Mouse (Mus musculus): ENCODE results near the gene P2rx1. TPM values are rescaled to one million over a fixed set of nuclear protein-coding genes. Genes with fewer than 3 reads are reported as not detected.

P2rx1 gene
- polyA plus RNA-seq, 1 experiment from 2014 or later, result 2.3 TPM

DNA sequence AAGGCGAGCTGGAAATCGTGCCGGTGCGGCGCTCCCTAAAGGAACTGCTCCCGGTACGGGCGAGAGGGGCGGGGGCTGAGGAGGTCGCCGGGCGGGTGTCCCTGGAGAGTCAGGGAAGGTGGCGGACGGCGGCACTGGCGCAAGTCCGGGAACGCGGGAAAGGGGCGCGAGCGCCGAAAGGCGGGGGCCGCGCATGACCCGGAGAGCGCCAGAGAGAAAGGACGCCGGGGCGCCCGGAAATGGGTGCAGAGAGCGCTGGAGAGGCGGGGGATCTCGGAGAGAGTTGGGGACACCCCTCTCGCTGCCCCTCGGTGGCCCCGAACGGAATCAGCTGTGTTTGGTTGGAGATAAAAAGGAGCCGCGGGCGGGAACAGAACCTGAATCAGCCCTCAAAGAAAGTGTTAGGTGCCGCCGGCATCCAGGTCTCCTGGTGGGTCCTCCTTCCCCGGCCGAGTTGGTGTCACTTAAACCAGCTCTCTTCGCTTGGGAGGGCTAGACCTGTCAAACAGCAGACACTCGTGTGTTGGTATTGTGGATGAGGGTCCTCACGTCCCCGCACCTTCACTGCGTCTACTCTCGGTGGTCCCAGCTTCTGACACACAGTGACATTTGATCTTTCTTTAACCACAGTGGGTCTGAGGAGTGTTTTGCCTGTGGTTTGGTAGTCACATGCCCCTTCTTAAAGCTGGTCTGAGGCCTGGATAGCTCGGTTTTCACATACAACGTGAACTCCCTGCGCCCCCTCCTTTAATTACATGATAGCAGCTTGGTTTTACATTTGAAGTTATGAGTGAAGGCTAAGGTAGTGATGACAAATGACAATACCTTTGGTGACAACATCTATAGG is 49.4 kb downstream of the P2rx1 start:
- H3K9me3 ChIP-seq, result no peaks in the 10 kb centered on the region

DNA sequence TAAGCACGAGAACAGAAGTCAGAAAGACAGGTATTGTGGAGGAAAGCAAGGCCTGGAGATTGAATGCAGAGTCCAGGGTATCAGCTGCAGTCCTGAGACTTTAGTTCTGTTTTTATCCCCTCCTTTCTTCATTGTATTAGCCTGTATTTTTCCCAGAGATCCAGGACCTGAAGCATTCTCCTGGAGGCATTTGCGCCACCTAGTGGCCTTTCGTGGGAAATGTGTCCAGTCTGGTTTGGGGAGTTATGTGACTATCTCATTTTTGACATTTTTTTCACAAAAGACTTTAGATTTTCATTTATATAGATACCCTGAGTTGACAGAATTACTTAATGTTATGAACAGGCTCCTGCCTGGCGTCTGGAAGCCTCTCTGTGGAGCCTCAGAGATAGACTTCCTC is 50.4 kb downstream of the P2rx1 start:
- ATAC-seq (ENCODE audit: extremely low read depth, insufficient number of reproducible peaks, low FRiP score, low TSS enrichment), result no peak
- Histone ChIP-seq H3K4me1 (peaks cover 27% of the 10 kb centered on the region), H3K9ac (peak overlapping the region; percentile 98), H3K27ac (replicated peaks) (peak overlapping the region; percentile 94), H3K4me2 (peak overlapping the region; percentile 93), H3K36me3 (peaks cover 42% of the 10 kb centered on the region), H3K9me3 (no peaks in the 10 kb centered on the region), H3K4me3 (peak overlapping the region; percentile 96), H3K27me3 (replicated peaks) (no peaks in the 10 kb centered on the region)
- 2% methylated on average over 4 of the region's 4 CpGs for WGBS

More for the DNA sequence above, 49.4 kb downstream of the P2rx1 start:
- peaks cover 31% of the 10 kb centered on the region for H3K36me3 ChIP-seq
- H3K27ac ChIP-seq (replicated peaks), result peak overlapping the region; percentile 94
- peak; percentile 69 for ATAC-seq (ENCODE audit: extremely low read depth, insufficient number of reproducible peaks, low FRiP score, low TSS enrichment)
- peaks cover 27% of the 10 kb centered on the region for H3K4me1 ChIP-seq
- H3K4me3 ChIP-seq, result peak overlapping the region; percentile 96
- WGBS, result 1% methylated on average over 55 of the region's 55 CpGs
- peak overlapping the region; percentile 98 for H3K9ac ChIP-seq
- no peaks in the 10 kb centered on the region for H3K27me3 ChIP-seq (replicated peaks)
- peak overlapping the region; percentile 93 for H3K4me2 ChIP-seq

DNA sequence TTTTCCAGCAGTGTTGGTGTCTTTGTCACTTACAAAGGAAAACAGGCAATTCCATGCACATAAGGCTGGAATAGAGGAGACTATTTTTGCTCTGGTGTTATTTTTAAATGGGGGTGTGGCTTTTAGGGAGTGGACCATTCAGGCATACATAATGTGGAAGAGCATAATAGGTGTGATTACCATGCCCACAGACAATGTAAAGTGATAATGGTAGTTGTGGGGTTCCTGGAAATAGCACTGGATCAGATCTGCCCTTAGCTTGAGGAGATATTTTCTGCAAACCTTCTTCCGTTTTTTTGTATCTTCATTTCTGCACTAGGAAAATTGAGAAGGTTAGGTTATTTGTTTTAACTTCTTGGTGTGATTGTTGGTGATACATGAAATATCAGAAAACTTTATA is 53.9 kb downstream of the P2rx1 start:
- no peak for ATAC-seq (ENCODE audit: extremely low read depth, insufficient number of reproducible peaks, low FRiP score, low TSS enrichment)
- H3K9ac ChIP-seq, result peak overlapping the region; percentile 15; the same call in 1 of the 2 replicates

DNA sequence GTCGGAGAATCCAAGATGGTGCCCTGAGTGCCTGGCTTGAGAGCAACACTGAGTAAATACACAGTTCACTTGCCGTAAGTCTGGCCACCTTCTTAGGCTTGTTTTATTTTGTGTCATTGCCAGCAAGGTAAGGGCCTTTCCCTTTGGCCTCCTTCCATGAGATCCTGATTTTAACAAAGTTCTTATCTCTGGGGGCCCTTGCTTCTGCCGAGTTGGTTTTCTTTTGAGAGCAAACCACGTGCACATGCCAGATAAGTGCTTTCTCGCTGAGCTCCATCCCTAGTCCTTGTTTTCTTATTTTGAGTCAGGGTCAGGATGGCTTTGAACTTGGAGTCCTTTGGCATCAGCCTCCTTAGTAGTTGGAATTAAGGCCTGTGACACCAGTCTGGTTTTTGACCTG is 58.8 kb downstream of the P2rx1 start:
- Histone ChIP-seq H3K27ac (replicated peaks) (no peak overlapping the region), H3K27me3 (replicated peaks) (no peaks in the 10 kb centered on the region), H3K4me2 (no peak overlapping the region), H3K9ac (no peak overlapping the region), H3K36me3 (peaks cover 88% of the 10 kb centered on the region), H3K4me1 (peaks cover 30% of the 10 kb centered on the region), H3K9me3 (no peaks in the 10 kb centered on the region), H3K4me3 (no peak overlapping the region)
- ATAC-seq (ENCODE audit: extremely low read depth, insufficient number of reproducible peaks, low FRiP score, low TSS enrichment), result no peak
- 48% methylated on average over 5 of the region's 5 CpGs for WGBS

More for the DNA sequence above, 53.9 kb downstream of the P2rx1 start:
- 70% methylated on average over 1 of the region's 1 CpGs for whole genome bisulfite sequencing
- no peak overlapping the region; the same call in 1 of the 2 replicates for H3K27ac ChIP-seq (replicated peaks)
- H3K9me3 ChIP-seq, result no peaks in the 10 kb centered on the region
- H3K4me1 ChIP-seq, result peaks cover 33% of the 10 kb centered on the region
- H3K4me3 ChIP-seq, result no peak overlapping the region
- peaks cover 76% of the 10 kb centered on the region for H3K36me3 ChIP-seq
- no peaks in the 10 kb centered on the region for H3K27me3 ChIP-seq (replicated peaks)
- no peak overlapping the region for H3K4me2 ChIP-seq

DNA sequence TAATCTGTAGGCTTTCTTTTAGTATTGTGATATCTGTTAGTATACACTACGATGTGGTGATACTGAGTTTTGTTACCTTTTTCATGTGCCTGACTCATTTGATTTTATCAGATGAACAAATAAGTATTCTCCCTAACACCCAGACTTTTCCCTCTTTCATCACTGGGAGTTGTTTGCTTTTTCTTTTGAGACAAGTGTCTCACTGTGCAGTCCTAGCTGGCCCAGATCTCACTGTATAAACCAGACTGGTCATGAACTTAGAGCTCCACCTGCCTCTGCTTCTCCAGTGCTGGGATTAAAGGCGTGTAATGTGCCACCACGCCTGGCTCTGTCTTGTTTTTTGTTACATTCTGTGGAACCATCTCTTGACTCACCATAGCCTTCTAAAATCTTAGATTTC is 60.7 kb downstream of the P2rx1 start:
- Histone ChIP-seq H3K4me3 (no peak overlapping the region), H3K9me3 (no peaks in the 10 kb centered on the region), H3K4me1 (peaks cover 31% of the 10 kb centered on the region), H3K9ac (no peak overlapping the region), H3K4me2 (no peak overlapping the region), H3K36me3 (peaks cover 81% of the 10 kb centered on the region), H3K27ac (replicated peaks) (no peak overlapping the region), H3K27me3 (replicated peaks) (no peaks in the 10 kb centered on the region)
- WGBS, result 89% methylated on average over 3 of the region's 3 CpGs
- no peak for ATAC-seq (ENCODE audit: extremely low read depth, insufficient number of reproducible peaks, low FRiP score, low TSS enrichment)

DNA sequence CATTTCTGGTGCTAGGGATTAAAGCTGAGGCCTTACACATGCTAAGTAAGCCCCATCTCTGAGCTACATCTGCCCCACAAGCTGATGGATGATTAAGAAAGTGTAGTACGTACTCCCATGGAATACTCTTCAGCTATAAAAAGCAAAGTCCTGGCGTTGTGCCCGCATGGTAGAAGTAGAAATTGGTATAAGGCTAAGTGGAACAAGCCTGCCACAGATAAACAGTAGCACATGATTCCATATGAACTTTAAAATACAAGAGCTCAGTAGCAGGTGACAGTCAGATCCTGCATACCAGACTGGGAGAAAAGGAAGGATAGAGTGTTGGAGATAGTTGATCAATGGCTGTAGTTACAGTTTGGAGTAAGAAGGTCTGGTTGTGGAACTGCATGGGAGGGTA is 62.5 kb downstream of the P2rx1 start:
- H3K4me2 ChIP-seq, result no peak overlapping the region
- 0 out of 2 replicates have a peak overlapping the region, but pooled peaks have one; percentile 30 for H3K27ac ChIP-seq (replicated peaks)
- H3K4me3 ChIP-seq, result no peak overlapping the region
- H3K36me3 ChIP-seq, result peaks cover 74% of the 10 kb centered on the region
- WGBS, result 48% methylated on average over 3 of the region's 3 CpGs
- H3K9me3 ChIP-seq, result no peaks in the 10 kb centered on the region
- no peaks in the 10 kb centered on the region for H3K27me3 ChIP-seq (replicated peaks)
- no peak for ATAC-seq (ENCODE audit: extremely low read depth, insufficient number of reproducible peaks, low FRiP score, low TSS enrichment)
- no peak overlapping the region for H3K9ac ChIP-seq
- peaks cover 31% of the 10 kb centered on the region for H3K4me1 ChIP-seq

Small RNAs within 50 kb of the gene (microRNA-seq; reads per million reads assigned to microRNA genes)
- not detected for gene Gm44467

Other genes with a start within 250 kb of the P2rx1 start
- 4.9 and 6.7 TPM in 2 replicates for gene Cyb5d2, start 203.0 kb upstream of the P2rx1 start, polyA plus RNA-seq (2015; fragmentation: Nextera tagmentation; extraction: Ambion mirVana)
- gene Zzef1, start 202.9 kb upstream of the P2rx1 start, polyA plus RNA-seq (2015; fragmentation: Nextera tagmentation; extraction: Ambion mirVana), result 5.9 and 6.5 TPM in 2 replicates
- gene Atp2a3, start 37.9 kb upstream of the P2rx1 start, polyA plus RNA-seq (2015; fragmentation: Nextera tagmentation; extraction: Ambion mirVana), result 3.9 and 4.0 TPM in 2 replicates
- 2.2 and 3.0 TPM in 2 replicates for gene Camkk1, start 19.9 kb downstream of the P2rx1 start, polyA plus RNA-seq (2015; fragmentation: Nextera tagmentation; extraction: Ambion mirVana)
- 9.9 TPM in 2 replicates for gene Ncbp3, start 48.7 kb downstream of the P2rx1 start, polyA plus RNA-seq (2015; fragmentation: Nextera tagmentation; extraction: Ambion mirVana)
- 0.24 and 0.27 TPM in 2 replicates for gene Itgae, start 91.5 kb downstream of the P2rx1 start, polyA plus RNA-seq (2015; fragmentation: Nextera tagmentation; extraction: Ambion mirVana)
- gene Haspin, start 139.2 kb downstream of the P2rx1 start, polyA plus RNA-seq (2015; fragmentation: Nextera tagmentation; extraction: Ambion mirVana), result 11.5 and 11.9 TPM in 2 replicates
- 1.1 and 2.0 TPM in 2 replicates for gene P2rx5, start 161.3 kb downstream of the P2rx1 start, polyA plus RNA-seq (2015; fragmentation: Nextera tagmentation; extraction: Ambion mirVana)
- gene Emc6, start 177.9 kb downstream of the P2rx1 start, polyA plus RNA-seq (2015; fragmentation: Nextera tagmentation; extraction: Ambion mirVana), result 93.0 and 101 TPM in 2 replicates
- 236 and 262 TPM in 2 replicates for gene Tax1bp3, start 178.0 kb downstream of the P2rx1 start, polyA plus RNA-seq (2015; fragmentation: Nextera tagmentation; extraction: Ambion mirVana)
- 11.0 and 11.7 TPM in 2 replicates for gene Ctns, start 199.9 kb downstream of the P2rx1 start, polyA plus RNA-seq (2015; fragmentation: Nextera tagmentation; extraction: Ambion mirVana)
- gene Shpk, start 200.4 kb downstream of the P2rx1 start, polyA plus RNA-seq (2015; fragmentation: Nextera tagmentation; extraction: Ambion mirVana), result 0.56 and 0.60 TPM in 2 replicates
- gene Trpv1, start 235.2 kb downstream of the P2rx1 start, polyA plus RNA-seq (2015; fragmentation: Nextera tagmentation; extraction: Ambion mirVana), result not detected in 2 replicates

Data from heart, embryonic 13.5 days (tissue).